Mouse (Mus musculus) heart, postnatal 0 days (tissue): ENCODE data around the gene Adcy6. TPM values are rescaled to one million over a fixed set of nuclear protein-coding genes. Genes with fewer than 3 reads are reported as not detected.

Experiments used
- ATAC-seq: fragments of 200-750 bp; cut with Nextera tagmentation; 2 replicates; pipeline ENCODE4 v1.8.0; 2017; ENCODE audit warnings: low read depth, moderate number of reproducible peaks, moderate library complexity; ENCODE audit not compliant: insufficient read depth
- DNase-seq: peaks from one replicate; pipeline ENCODE4 v3.0.0-alpha.2; 2016; ENCODE audit warnings: low spot score
- H3K27ac ChIP-seq: fragments of 300-500 bp; sonication (generic); 2 replicates; pipeline ENCODE4 v1.5.1; 2014; ENCODE audit warnings: low read depth, mild to moderate bottlenecking
- H3K27me3 ChIP-seq: fragments of 300-500 bp; sonication (generic); 2 replicates; pipeline ENCODE4 v1.6.1; 2014; ENCODE audit warnings: low read length, mixed read lengths; ENCODE audit not compliant: control insufficient read depth, insufficient read depth
- H3K36me3 ChIP-seq: fragments of 300-500 bp; sonication (generic); replicated peaks from 2 replicates; pipeline ENCODE4 v1.6.1; 2014; ENCODE audit warnings: low read length, mixed read lengths; ENCODE audit not compliant: control insufficient read depth, insufficient read depth
- H3K4me1 ChIP-seq: fragments of 300-500 bp; sonication (generic); 2 replicates; pipeline ENCODE4 v1.6.1; 2014; ENCODE audit warnings: antibody characterized with exemption; ENCODE audit not compliant: control insufficient read depth, insufficient read depth
- H3K4me2 ChIP-seq: fragments of 300-500 bp; sonication (generic); 2 replicates; pipeline ENCODE4 v1.6.1; 2014; ENCODE audit warnings: low read depth, mild to moderate bottlenecking, low read length, moderate library complexity
- H3K4me3 ChIP-seq: fragments of 300-500 bp; sonication (generic); 2 replicates; pipeline ENCODE4 v1.5.1; 2014; ENCODE audit warnings: low read depth, low read length
- H3K9ac ChIP-seq: fragments of 300-500 bp; sonication (generic); replicated peaks from 2 replicates; pipeline ENCODE4 v1.6.1; 2014; ENCODE audit warnings: low read depth, low read length, mixed read lengths
- H3K9me3 ChIP-seq: fragments of 300-500 bp; sonication (generic); replicated peaks from 2 replicates; pipeline ENCODE4 v1.6.1; 2016; ENCODE audit warnings: low read length; ENCODE audit not compliant: control insufficient read depth
- CTCF ChIP-seq: IDR thresholded peaks from 2 replicates; pipeline ENCODE4 v1.5.1; 2016; ENCODE audit warnings: antibody characterized with exemption, control low read depth, low read depth
- EP300 ChIP-seq: IDR thresholded peaks from 2 replicates; pipeline ENCODE4 v1.6.1; 2016; ENCODE audit warnings: antibody characterized with exemption, low read depth
- WGBS: fragments of 180-500 bp; shearing (Covaris S2); extraction: QIAGEN DNeasy Blood & Tissue Kit; methylation state at CpG from one replicate; pipeline ENCODE4 v1.1.7; 2014; 5-methylcytosine and 5-hydroxymethylcytosine counted together
- polyA plus RNA-seq: library from polyadenylated mRNA; unstranded; fragments of >200 nt; fragmentation: Nextera tagmentation; extraction: Ambion mirVana; gene quantifications from 2 replicates; pipeline ENCODE4 v1.2.1, GENCODE M21; 2015
- total RNA-seq: library from RNA; depleted of rRNA; stranded (reverse); fragments of >200 nt; gene quantifications from 2 replicates; pipeline ENCODE4 v1.2.3, GENCODE M21; 2014; ENCODE audit warnings: low replicate concordance

Gene Adcy6
- total and polyA plus RNA-seq, 2 experiments from 2014 or later: 33.5 to 216 TPM

DNA sequence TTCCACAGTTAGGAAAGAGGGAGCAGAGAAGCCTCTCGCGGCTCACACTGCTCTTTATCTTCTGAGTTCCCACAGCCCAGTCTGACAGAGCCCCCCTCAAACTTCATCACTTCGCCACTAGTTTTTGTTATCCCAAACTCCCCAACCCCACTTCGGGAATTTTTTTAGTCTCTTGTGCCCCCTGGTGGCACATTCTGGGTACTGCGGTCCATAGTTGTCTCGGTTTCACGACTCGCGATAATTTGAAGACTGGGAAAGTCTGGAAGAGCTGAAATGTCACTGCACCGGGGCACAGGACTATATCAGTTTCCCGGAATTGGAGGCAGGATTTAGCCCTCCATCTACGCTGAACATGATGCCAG lies 7.3 kb upstream of the Adcy6 start:
- H3K4me1 ChIP-seq: peaks cover 10% of the 10 kb centered on the region; the same call in 1 of the 2 replicates
- H3K36me3 ChIP-seq: no peaks in the 10 kb centered on the region
- H3K4me3 ChIP-seq: no peak overlapping the region
- peak; percentile 71 for DNase-seq
- H3K27me3 ChIP-seq: no peaks in the 10 kb centered on the region
- no peaks in the 10 kb centered on the region for H3K9me3 ChIP-seq
- peak; percentile 59; the same call in 1 of the 2 replicates for ATAC-seq
- TF ChIP-seq CTCF (peak; percentile 83), EP300 (no peak)
- H3K9ac ChIP-seq: no peak overlapping the region; the same call in 1 of the 2 replicates
- under 1% methylated on average over 12 of the region's 12 CpGs for WGBS
- no peak overlapping the region for H3K27ac ChIP-seq
- H3K4me2 ChIP-seq: 0 out of 2 replicates have a peak overlapping the region, but pooled peaks have one; percentile 32

GRCm38 (mm10) chr15:98616362-98617175 lies 6.7 kb upstream of the Adcy6 start:
- Histone ChIP-seq H3K4me3 (no peak overlapping the region), H3K9ac (no peak overlapping the region), H3K9me3 (no peaks in the 10 kb centered on the region), H3K4me2 (0 out of 2 replicates have a peak overlapping the region, but pooled peaks have one; percentile 32), H3K36me3 (no peaks in the 10 kb centered on the region), H3K27ac (peak overlapping the region; percentile 62), H3K27me3 (no peaks in the 10 kb centered on the region), H3K4me1 (peaks cover 10% of the 10 kb centered on the region; the same call in 1 of the 2 replicates)
- peak; percentile 38; the same call in 1 of the 2 replicates for ATAC-seq
- DNase-seq: no peak
- no peak for TF ChIP-seq CTCF
- TF ChIP-seq EP300: no peak
- WGBS: 30% methylated on average over 20 of the region's 20 CpGs

DNA sequence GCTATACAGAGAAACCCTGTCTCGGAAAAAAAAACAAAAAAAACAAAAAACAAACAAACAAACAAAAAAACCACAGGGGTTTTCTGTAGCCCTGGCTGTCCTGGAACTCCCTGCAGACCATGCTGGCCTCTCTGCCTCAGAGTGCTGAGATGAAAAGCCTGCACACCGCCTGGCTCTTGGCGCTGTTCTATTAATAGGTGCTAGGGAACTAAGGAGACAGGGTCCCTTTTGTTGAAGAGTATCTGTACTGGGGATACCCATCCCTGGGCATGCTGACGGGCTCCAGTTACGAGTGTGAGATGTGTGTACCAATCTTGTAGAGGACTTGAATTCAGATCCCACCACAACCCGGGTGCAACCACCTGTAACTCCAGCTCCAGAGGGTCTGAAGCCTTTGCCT lies 5.9 kb upstream of the Adcy6 start:
- Histone ChIP-seq H3K27me3 (no peaks in the 10 kb centered on the region), H3K9me3 (no peaks in the 10 kb centered on the region), H3K4me3 (no peak overlapping the region), H3K9ac (no peak overlapping the region), H3K4me1 (peaks cover 10% of the 10 kb centered on the region; the same call in 1 of the 2 replicates), H3K27ac (no peak overlapping the region), H3K4me2 (no peak overlapping the region), H3K36me3 (no peaks in the 10 kb centered on the region)
- DNase-seq (no peak), ATAC-seq (no peak; the same call in 1 of the 2 replicates)
- 48% methylated on average over 6 of the region's 6 CpGs for WGBS
- no peak for TF ChIP-seq CTCF
- no peak for TF ChIP-seq EP300

DNA sequence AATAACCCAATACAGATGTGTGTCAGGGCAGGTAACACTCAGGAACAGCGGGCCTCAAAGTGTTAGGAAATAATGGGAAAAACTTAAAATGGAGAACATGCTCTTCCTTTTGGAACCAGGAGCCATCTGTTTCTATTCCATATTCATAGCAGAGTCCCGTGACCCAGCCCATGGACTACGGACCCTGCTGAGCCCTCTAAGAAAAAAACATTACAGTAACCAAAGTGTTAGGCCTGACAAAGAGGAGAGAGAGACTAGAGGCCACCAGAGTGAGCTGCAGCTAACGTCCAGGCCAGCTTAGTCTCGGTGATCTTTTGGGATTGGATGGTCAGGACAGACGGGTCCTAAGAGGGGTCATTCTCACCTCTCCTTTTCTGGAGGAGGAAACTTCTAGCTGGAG lies 5.1 kb upstream of the Adcy6 start:
- 59% methylated on average over 6 of the region's 6 CpGs for WGBS
- no peak for DNase-seq
- Histone ChIP-seq H3K36me3 (no peaks in the 10 kb centered on the region), H3K9ac (no peak overlapping the region), H3K4me2 (no peak overlapping the region), H3K27me3 (no peaks in the 10 kb centered on the region), H3K4me1 (peaks cover 10% of the 10 kb centered on the region; the same call in 1 of the 2 replicates), H3K27ac (peak overlapping the region; percentile 5; the same call in 1 of the 2 replicates), H3K9me3 (no peaks in the 10 kb centered on the region), H3K4me3 (no peak overlapping the region)
- no peak for ATAC-seq
- TF ChIP-seq CTCF (no peak), EP300 (no peak)

- Histone ChIP-seq H3K27me3 (no peaks in the 10 kb centered on the region), H3K9ac (no peak overlapping the region), H3K27ac (peak overlapping the region; percentile 5), H3K36me3 (no peaks in the 10 kb centered on the region), H3K4me1 (peaks cover 10% of the 10 kb centered on the region; the same call in 1 of the 2 replicates), H3K9me3 (no peaks in the 10 kb centered on the region), H3K4me2 (no peak overlapping the region), H3K4me3 (no peak overlapping the region)
- WGBS: 26% methylated on average over 9 of the region's 9 CpGs
- no peak for TF ChIP-seq EP300
- no peak for TF ChIP-seq CTCF
- DNase-seq: no peak
- ATAC-seq: peak; percentile 27; the same call in 1 of the 2 replicates
These were observed 4.7 kb upstream of the Adcy6 start for GRCm38 (mm10) chr15:98614551-98614950.

DNA sequence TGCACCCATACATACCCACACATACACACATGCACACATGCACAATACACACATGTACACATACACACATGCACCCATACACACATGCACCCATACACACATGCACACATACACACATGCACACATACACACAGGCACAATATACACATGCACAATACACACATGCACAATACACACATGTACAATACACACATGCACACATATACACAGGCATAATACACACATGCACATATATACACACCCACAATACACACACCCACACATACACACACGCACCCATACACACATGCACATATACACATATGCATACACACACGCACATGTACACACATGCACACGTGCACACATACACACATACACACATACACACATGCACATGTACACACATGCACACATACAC lies 2.4 kb upstream of the Adcy6 start:
- no peak overlapping the region for H3K9ac ChIP-seq
- H3K27ac ChIP-seq: no peak overlapping the region
- ATAC-seq: no peak
- TF ChIP-seq CTCF (no peak), EP300 (no peak)
- no peaks in the 10 kb centered on the region for H3K9me3 ChIP-seq
- 98% methylated on average over 3 of the region's 3 CpGs for WGBS
- H3K4me1 ChIP-seq: peaks cover 15% of the 10 kb centered on the region
- H3K36me3 ChIP-seq: no peaks in the 10 kb centered on the region
- DNase-seq: no peak
- no peak overlapping the region for H3K4me2 ChIP-seq
- H3K27me3 ChIP-seq: no peaks in the 10 kb centered on the region
- no peak overlapping the region for H3K4me3 ChIP-seq
